Mouse (Mus musculus) MEL (cell line): ENCODE data around the gene Apopt1. TPM values are rescaled to one million over a fixed set of nuclear protein-coding genes. Genes with fewer than 3 reads are reported as not detected.

ENCODE experiments used
- DNase-seq: peaks from one replicate; pipeline ENCODE4 v3.0.0; 2011; ENCODE audit warnings: low read depth, low spot score
- H3K27ac ChIP-seq: 2 replicates; pipeline ENCODE4 v1.5.1; 2012; ENCODE audit warnings: low read depth, mild to moderate bottlenecking, control low read depth, low read length, moderate library complexity; ENCODE audit not compliant: control insufficient read depth
- H3K27me3 ChIP-seq, 2 experiments: fragments of 150-350 bp in 1 of 2; sonication (generic) in 1 of 2; 2 replicates each; pipeline ENCODE4 v1.6.1; 2012; ENCODE audit warnings: low read length in 2 of 2, mild to moderate bottlenecking in 2 of 2, improper control_type of control experiment in 1 of 2, moderate library complexity in 1 of 2; ENCODE audit not compliant: insufficient read depth in 2 of 2, control insufficient read depth in 1 of 2
- H3K36me3 ChIP-seq, 2 experiments: 2 replicates each; pipeline ENCODE4 v1.6.1; 2012 to 2014; ENCODE audit warnings: low read length in 2 of 2, improper control_type of control experiment in 1 of 2, inconsistent platforms in 1 of 2, mild to moderate bottlenecking in 1 of 2; ENCODE audit not compliant: insufficient read depth in 2 of 2, control insufficient read depth in 1 of 2
- H3K4me1 ChIP-seq, 2 experiments: fragments of 150-350 bp in 1 of 2; sonication (generic) in 1 of 2; 2 replicates each; pipeline ENCODE4 v1.6.1; 2012; ENCODE audit warnings: low read length in 2 of 2, improper control_type of control experiment in 1 of 2, mild to moderate bottlenecking in 1 of 2; ENCODE audit not compliant: insufficient read depth in 2 of 2, control insufficient read depth in 1 of 2
- H3K4me3 ChIP-seq, 2 experiments: fragments of 150-350 bp in 1 of 2; sonication (generic) in 1 of 2; 2 replicates each; pipeline ENCODE4 v1.5.1; 2012; ENCODE audit warnings: low read depth in 2 of 2, low read length in 2 of 2, mild to moderate bottlenecking in 2 of 2, moderate library complexity in 2 of 2, control low read depth in 1 of 2, improper control_type of control experiment in 1 of 2; ENCODE audit not compliant: control insufficient read depth in 1 of 2, insufficient read depth in 1 of 2
- H3K79me2 ChIP-seq: 2 replicates; pipeline ENCODE4 v1.6.1; 2012; ENCODE audit warnings: mild to moderate bottlenecking, low read length, moderate library complexity; ENCODE audit not compliant: control insufficient read depth, poor library complexity, insufficient read depth
- H3K9ac ChIP-seq: 2 replicates; pipeline ENCODE4 v1.6.1; 2012; ENCODE audit warnings: low read depth, mild to moderate bottlenecking, control low read depth, low read length, moderate library complexity; ENCODE audit not compliant: control insufficient read depth, poor library complexity, severe bottlenecking
- H3K9me3 ChIP-seq: fragments of 150-350 bp; sonication (generic); replicated peaks from 2 replicates; pipeline ENCODE4 v1.6.1; 2012; ENCODE audit warnings: mild to moderate bottlenecking, low read length, improper control_type of control experiment, moderate library complexity; ENCODE audit not compliant: insufficient read depth
- BHLHE40 ChIP-seq: IDR thresholded peaks from 2 replicates; pipeline ENCODE4 v1.6.1; 2012; ENCODE audit warnings: low read depth, mild to moderate bottlenecking, inconsistent platforms, low read length, improper control_type of control experiment, borderline replicate concordance
- CHD1 ChIP-seq: IDR thresholded peaks from 2 replicates; pipeline ENCODE4 v1.6.1; 2012; ENCODE audit warnings: low read depth, mild to moderate bottlenecking, inconsistent platforms, low read length, improper control_type of control experiment
- CHD2 ChIP-seq: IDR thresholded peaks from 2 replicates; pipeline ENCODE4 v1.6.1; 2011; ENCODE audit warnings: low read length, improper control_type of control experiment
- CTCF ChIP-seq, 3 experiments: IDR thresholded peaks in 2 of 3; conservative IDR thresholded peaks in 1 of 3; 2 replicates each; pipeline ENCODE4 v1.5.1; 2011 to 2012; ENCODE audit warnings: low read length in 3 of 3, low read depth in 2 of 3, mild to moderate bottlenecking in 2 of 3, improper control_type of control experiment in 1 of 3, inconsistent platforms in 1 of 3, mixed read lengths in 1 of 3, moderate library complexity in 1 of 3; ENCODE audit not compliant: control insufficient read depth in 1 of 3, insufficient read depth in 1 of 3, poor library complexity in 1 of 3, severe bottlenecking in 1 of 3
- E2F4 ChIP-seq: IDR thresholded peaks from 2 replicates; pipeline ENCODE4 v1.6.1; 2011; ENCODE audit warnings: low read depth, low read length, improper control_type of control experiment, borderline replicate concordance
- ELF1 ChIP-seq: IDR thresholded peaks from 2 replicates; pipeline ENCODE4 v1.6.1; 2014; ENCODE audit warnings: low read depth, mild to moderate bottlenecking, inconsistent platforms, low read length, improper control_type of control experiment, moderate library complexity
- ETS1 ChIP-seq: IDR thresholded peaks from 2 replicates; pipeline ENCODE4 v1.6.1; 2012; ENCODE audit warnings: low read depth, mild to moderate bottlenecking, inconsistent platforms, low read length, improper control_type of control experiment, moderate library complexity
- GABPA ChIP-seq: IDR thresholded peaks from 2 replicates; pipeline ENCODE4 v1.6.1; 2012; ENCODE audit warnings: low read depth, mild to moderate bottlenecking, inconsistent platforms, low read length, improper control_type of control experiment, moderate library complexity
- GATA1 ChIP-seq: IDR thresholded peaks from 2 replicates; pipeline ENCODE4 v1.6.1; 2011; ENCODE audit warnings: low read depth, low read length, improper control_type of control experiment
- HCFC1 ChIP-seq: IDR thresholded peaks from 2 replicates; pipeline ENCODE4 v1.6.1; 2012; ENCODE audit warnings: low read depth, mild to moderate bottlenecking, inconsistent platforms, low read length, improper control_type of control experiment, moderate library complexity
- JUND ChIP-seq: IDR thresholded peaks from 2 replicates; pipeline ENCODE4 v1.6.1; 2011; ENCODE audit warnings: low read depth, mild to moderate bottlenecking, improper control_type of control experiment, low read length
- MAFK ChIP-seq: IDR thresholded peaks from 2 replicates; pipeline ENCODE4 v1.6.1; 2011; ENCODE audit warnings: low read depth, mild to moderate bottlenecking, low read length, improper control_type of control experiment, borderline replicate concordance
- MAX ChIP-seq: IDR thresholded peaks from 2 replicates; pipeline ENCODE4 v1.6.1; 2011; ENCODE audit warnings: low read length, improper control_type of control experiment
- MAZ ChIP-seq: IDR thresholded peaks from 2 replicates; pipeline ENCODE4 v1.6.1; 2012; ENCODE audit warnings: low read depth, mild to moderate bottlenecking, inconsistent platforms, low read length, improper control_type of control experiment
- MEF2A ChIP-seq: IDR thresholded peaks from 2 replicates; pipeline ENCODE4 v1.6.1; 2014; ENCODE audit warnings: low read depth, mild to moderate bottlenecking, inconsistent platforms, low read length, improper control_type of control experiment; ENCODE audit not compliant: poor library complexity, insufficient replicate concordance, severe bottlenecking; ENCODE audit errors: extremely low read depth
- MXI1 ChIP-seq: IDR thresholded peaks from 2 replicates; pipeline ENCODE4 v1.6.1; 2011; ENCODE audit warnings: mild to moderate bottlenecking, low read depth, low read length, improper control_type of control experiment
- MYB ChIP-seq: IDR thresholded peaks from 2 replicates; pipeline ENCODE4 v1.6.1; 2011; ENCODE audit warnings: mild to moderate bottlenecking, low read depth, low read length, improper control_type of control experiment
- NRF1 ChIP-seq: IDR thresholded peaks from 2 replicates; pipeline ENCODE4 v1.6.1; 2014; ENCODE audit warnings: low read depth, mild to moderate bottlenecking, inconsistent platforms, low read length, improper control_type of control experiment, moderate library complexity; ENCODE audit not compliant: poor library complexity, insufficient read depth, severe bottlenecking
- POLR2AphosphoS5 ChIP-seq: IDR thresholded peaks from 2 replicates; pipeline ENCODE4 v1.6.1; 2012; ENCODE audit warnings: low read depth, borderline replicate concordance, mild to moderate bottlenecking, inconsistent platforms, low read length, moderate library complexity, mixed read lengths
- RAD21 ChIP-seq: IDR thresholded peaks from 2 replicates; pipeline ENCODE4 v1.6.1; 2011; ENCODE audit warnings: mild to moderate bottlenecking, low read depth, low read length, improper control_type of control experiment
- RCOR1 ChIP-seq: IDR thresholded peaks from 2 replicates; pipeline ENCODE4 v1.6.1; 2012; ENCODE audit warnings: low read depth, mild to moderate bottlenecking, inconsistent platforms, low read length, improper control_type of control experiment
- SIN3A ChIP-seq: IDR thresholded peaks from 2 replicates; pipeline ENCODE4 v1.6.1; 2012; ENCODE audit warnings: low read length, improper control_type of control experiment, inconsistent platforms
- SMC3 ChIP-seq: IDR thresholded peaks from 2 replicates; pipeline ENCODE4 v1.6.1; 2011; ENCODE audit warnings: low read depth, low read length, improper control_type of control experiment
- TAL1 ChIP-seq: IDR thresholded peaks from 2 replicates; pipeline ENCODE4 v1.6.1; 2012; ENCODE audit warnings: mild to moderate bottlenecking, inconsistent platforms, low read length, moderate library complexity, mixed read lengths
- TBP ChIP-seq: IDR thresholded peaks from 2 replicates; pipeline ENCODE4 v1.8.0; 2011; ENCODE audit warnings: low read depth, low read length, improper control_type of control experiment
- TCF12 ChIP-seq: IDR thresholded peaks from 2 replicates; pipeline ENCODE4 v1.6.1; 2014; ENCODE audit warnings: low read depth, mild to moderate bottlenecking, inconsistent platforms, low read length, improper control_type of control experiment, moderate library complexity
- UBTF ChIP-seq: IDR thresholded peaks from 2 replicates; pipeline ENCODE4 v1.6.1; 2012; ENCODE audit warnings: low read depth, mild to moderate bottlenecking, inconsistent platforms, low read length, improper control_type of control experiment, moderate library complexity, borderline replicate concordance; ENCODE audit not compliant: insufficient read depth
- USF1 ChIP-seq: IDR thresholded peaks from 2 replicates; pipeline ENCODE4 v1.6.1; 2014; ENCODE audit warnings: low read depth, mild to moderate bottlenecking, inconsistent platforms, low read length, improper control_type of control experiment, moderate library complexity
- ZC3H11A ChIP-seq: IDR thresholded peaks from 2 replicates; pipeline ENCODE4 v1.6.1; 2012; ENCODE audit warnings: low read depth, mild to moderate bottlenecking, inconsistent platforms, low read length, improper control_type of control experiment
- ZKSCAN1 ChIP-seq: IDR thresholded peaks from 2 replicates; pipeline ENCODE4 v1.6.1; 2012; ENCODE audit warnings: low read depth, mild to moderate bottlenecking, inconsistent platforms, low read length, improper control_type of control experiment, moderate library complexity
- ZNF384 ChIP-seq: IDR thresholded peaks from 2 replicates; pipeline ENCODE4 v1.6.1; 2012; ENCODE audit warnings: low read depth, mild to moderate bottlenecking, inconsistent platforms, low read length, improper control_type of control experiment
- polyA plus RNA-seq, 2 experiments: library from polyadenylated mRNA; stranded (reverse) in 1 of 2; unstranded in 1 of 2; fragments of >175 nt in 1 of 2; fragments of >200 nt in 1 of 2; gene quantifications; 2 replicates each; pipeline versions ENCODE4 v1.2.1 to v1.2.4; 2012; ENCODE audit warnings: low replicate concordance in 2 of 2, low read depth in 1 of 2; ENCODE audit not compliant: insufficient read length in 2 of 2, insufficient read depth in 1 of 2, missing spikeins in 1 of 2
- total RNA-seq: library from RNA; depleted of rRNA; stranded (reverse); fragments of 300-350 nt; gene quantifications from 2 replicates; pipeline ENCODE4 v1.2.3, GENCODE M21; 2012

Apopt1 gene
- total and polyA plus RNA-seq, 3 experiments, result 25.7 to 46.5 TPM; not detected in 1

DNA sequence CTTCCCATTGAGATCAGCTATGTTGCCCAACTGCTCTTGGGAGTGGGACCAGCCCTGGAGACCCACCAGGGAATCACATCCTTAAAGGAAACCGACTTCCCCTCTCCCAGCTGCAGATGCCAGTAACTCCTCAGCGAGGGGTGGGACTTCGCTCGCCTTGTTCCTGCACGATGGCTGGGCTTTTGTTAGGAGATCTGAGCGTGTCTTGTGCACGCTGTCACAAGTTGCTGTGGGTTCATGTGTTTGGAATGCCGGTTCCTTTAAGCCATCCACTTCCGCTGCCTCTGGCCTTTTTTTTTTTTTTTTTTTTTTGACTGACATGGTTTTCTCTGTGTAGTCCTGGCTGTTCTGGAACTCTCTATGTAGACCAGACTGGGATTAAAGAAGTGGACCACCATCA, 24.3 kb downstream of the Apopt1 start:
- no peaks in the 10 kb centered on the region for H3K36me3 ChIP-seq
- no peaks in the 10 kb centered on the region for H3K27me3 ChIP-seq
- no peak for TF ChIP-seq CHD2
- no peak for TF ChIP-seq MAZ
- TF ChIP-seq CTCF (IDR thresholded peaks at IDR 0.05 in 2 of 3, conservative IDR thresholded peaks at IDR 0.05 in 1 of 3; ENCODE audit: control insufficient read depth in 1 of 3, insufficient read depth in 1 of 3, low read depth in 2 of 3, low read length in 3 of 3, poor library complexity in 1 of 3, severe bottlenecking in 1 of 3), result no peak
- TF ChIP-seq RAD21, result no peak
- no peak for TF ChIP-seq BHLHE40
- no peak overlapping the region for H3K9ac ChIP-seq
- H3K4me1 ChIP-seq, result no peaks in the 10 kb centered on the region
- no peak overlapping the region for H3K27ac ChIP-seq
- no peaks in the 10 kb centered on the region for H3K9me3 ChIP-seq
- no peaks in the 10 kb centered on the region for H3K79me2 ChIP-seq
- H3K4me3 ChIP-seq, result no peak overlapping the region
- no peak for DNase-seq

- no peak overlapping the region for H3K9ac ChIP-seq
- H3K36me3 ChIP-seq, result no peaks in the 10 kb centered on the region
- H3K9me3 ChIP-seq, result no peaks in the 10 kb centered on the region
- H3K4me1 ChIP-seq, result peaks cover 0 to 7% of the 10 kb centered on the region in 2 experiments; a peak in 1 of 4 replicates
- no peak overlapping the region for H3K4me3 ChIP-seq
- H3K27ac ChIP-seq, result no peak overlapping the region
- no peaks in the 10 kb centered on the region for H3K79me2 ChIP-seq
- DNase-seq, result no peak
- no peaks in the 10 kb centered on the region for H3K27me3 ChIP-seq
- TF ChIP-seq ZNF384 (no peak), ETS1 (no peak), HCFC1 (no peak), RAD21 (peak; percentile 15; the same call in 1 of the 2 replicates), ELF1 (no peak), JUND (no peak), MEF2A (no peak), SMC3 (peak; percentile 29; the same call in 1 of the 2 replicates), MAZ (no peak), POLR2AphosphoS5 (no peak), MAX (no peak), ZKSCAN1 (no peak), SIN3A (no peak), BHLHE40 (no peak), RCOR1 (no peak), MXI1 (no peak), CHD1 (no peak), TBP (no peak), ZC3H11A (0 out of 2 replicates have a peak, but pooled peaks have one; percentile 12), NRF1 (no peak), TAL1 (no peak), CHD2 (no peak), TCF12 (no peak), USF1 (0 out of 2 replicates have a peak, but pooled peaks have one; percentile 37), MYB (no peak), E2F4 (no peak), CTCF (IDR thresholded peaks at IDR 0.05 in 2 of 3, conservative IDR thresholded peaks at IDR 0.05 in 1 of 3; ENCODE audit: control insufficient read depth in 1 of 3, insufficient read depth in 1 of 3, low read depth in 2 of 3, low read length in 3 of 3, poor library complexity in 1 of 3, severe bottlenecking in 1 of 3) (peak; percentile 19 to 31 (median 19); a peak in 3 of 6 replicates), UBTF (no peak), MAFK (no peak), GABPA (no peak), GATA1 (peak; percentile 64)
These were observed 25.7 kb downstream of the Apopt1 start for GRCm38 (mm10) chr12:111738754-111739153.
